27 mouse cellular contexts compared by ENCODE assay signal in genomic region chr5:37202285-37202684, GRCm38 (mm10). TPM values are rescaled to one million over a fixed set of nuclear protein-coding genes. Genes with fewer than 3 reads are reported as not detected.
A peak's percentile ranks its signal among the peaks of the same experiment; 100 is the strongest.
DNase-seq lines count a peak whose midpoint lies in the region; ATAC-seq lines count a peak whose summit lies in the region.
"Had no signal": no experiment of that assay in that cellular context is flagged by ENCODE, and none has a peak within 500 bp of the region (broad histone marks: within the 10 kb centered on the region; RNA-seq: fewer than 3 reads in every experiment).

No protein-coding gene starts in this region.

- DNase-seq in hindbrain, embryonic 10.5 days (ENCODE audit: low spot score) = peak; percentile 71
- DNase-seq in hindbrain, embryonic 14.5 days (ENCODE audit: low spot score) = no peak
- peak; percentile 46 for DNase-seq in neural tube, embryonic 10.5 days (ENCODE audit: extremely low spot score, low spot score)
- no peak for DNase-seq in thymus, postnatal 25 days
- DNase-seq in cerebellum, adult 11 months = no peak
- DNase-seq: adrenal gland, adult 8-10 months; cerebellum, adult 2 months; cerebellum, postnatal 36 days; gastrocnemius, postnatal 36 days; heart, adult 2 months; heart, postnatal 14 days; left cerebral cortex, postnatal 4 days; lung, embryonic 14.5 days; retina, postnatal 1 day; right cerebral cortex, postnatal 25 days; spleen, adult 18-20 months had no signal

- 20% methylated on average over 1 of the region's 1 CpGs for WGBS in hindbrain, embryonic 10.5 days
- WGBS in hindbrain, embryonic 14.5 days = 0% methylated on average over 1 of the region's 1 CpGs
- 17% methylated on average over 1 of the region's 1 CpGs for WGBS in neural tube, embryonic 15.5 days
- 8% methylated on average over 1 of the region's 1 CpGs for WGBS in hindbrain, embryonic 13.5 days

- H3K36me3 ChIP-seq in hindbrain, embryonic 10.5 days = no peaks in the 10 kb centered on the region
- no peaks in the 10 kb centered on the region for H3K36me3 ChIP-seq in hindbrain, embryonic 14.5 days (replicated peaks; ENCODE audit: control insufficient read depth, insufficient read depth)
- H3K36me3 ChIP-seq in neural tube, embryonic 15.5 days = no peaks in the 10 kb centered on the region
- H3K36me3 ChIP-seq in hindbrain, embryonic 13.5 days = no peaks in the 10 kb centered on the region
- H3K36me3 ChIP-seq: embryonic facial prominence, embryonic 12.5 days; heart, embryonic 13.5 days; kidney, embryonic 15.5 days; limb, embryonic 15.5 days had no signal

- peaks cover 51% of the 10 kb centered on the region for H3K4me1 ChIP-seq in hindbrain, embryonic 10.5 days (replicated peaks)
- H3K4me1 ChIP-seq in hindbrain, embryonic 14.5 days (replicated peaks; ENCODE audit: control insufficient read depth, insufficient read depth, low read length) = peaks cover 29% of the 10 kb centered on the region
- peaks cover 21% of the 10 kb centered on the region for H3K4me1 ChIP-seq in neural tube, embryonic 15.5 days
- H3K4me1 ChIP-seq in hindbrain, embryonic 13.5 days (replicated peaks) = peaks cover 37% of the 10 kb centered on the region

- no peaks in the 10 kb centered on the region for H3K27me3 ChIP-seq in hindbrain, embryonic 10.5 days (ENCODE audit: insufficient read depth, poor library complexity, severe bottlenecking)
- H3K27me3 ChIP-seq in hindbrain, embryonic 14.5 days (ENCODE audit: control insufficient read depth, insufficient read depth, low read length) = no peaks in the 10 kb centered on the region
- H3K27me3 ChIP-seq in neural tube, embryonic 15.5 days (replicated peaks) = no peaks in the 10 kb centered on the region
- no peaks in the 10 kb centered on the region for H3K27me3 ChIP-seq in hindbrain, embryonic 13.5 days
- H3K27me3 ChIP-seq: limb, embryonic 15.5 days; Patski had no signal

- no peak overlapping the region for H3K4me2 ChIP-seq in hindbrain, embryonic 14.5 days (replicated peaks)
- no peak overlapping the region for H3K4me2 ChIP-seq in neural tube, embryonic 15.5 days
- no peak overlapping the region for H3K4me2 ChIP-seq in hindbrain, embryonic 13.5 days
- H3K4me2 ChIP-seq: embryonic facial prominence, embryonic 12.5 days; heart, embryonic 13.5 days; kidney, embryonic 15.5 days; limb, embryonic 15.5 days; lung, embryonic 14.5 days had no signal

- H3K9me3 ChIP-seq in hindbrain, embryonic 10.5 days = no peaks in the 10 kb centered on the region
- H3K9me3 ChIP-seq in hindbrain, embryonic 14.5 days (ENCODE audit: control insufficient read depth, low read length) = no peaks in the 10 kb centered on the region
- no peaks in the 10 kb centered on the region for H3K9me3 ChIP-seq in neural tube, embryonic 15.5 days (replicated peaks)
- no peaks in the 10 kb centered on the region for H3K9me3 ChIP-seq in hindbrain, embryonic 13.5 days
- H3K9me3 ChIP-seq: embryonic facial prominence, embryonic 12.5 days; heart, embryonic 13.5 days; kidney, embryonic 15.5 days; limb, embryonic 15.5 days had no signal

- ATAC-seq in hindbrain, embryonic 14.5 days (ENCODE audit: low FRiP score) = no peak
- ATAC-seq in neural tube, embryonic 15.5 days (ENCODE audit: low FRiP score) = no peak
- ATAC-seq in hindbrain, embryonic 13.5 days (ENCODE audit: low FRiP score) = no peak
- no peak for ATAC-seq in monocyte, adult 5-6 weeks (replicated peaks; ENCODE audit: insufficient number of reproducible peaks, low FRiP score, low TSS enrichment, poor library complexity, severe bottlenecking)
- ATAC-seq: intestine, postnatal 0 days; Patski had no signal

- no peak overlapping the region for H3K4me3 ChIP-seq in hindbrain, embryonic 10.5 days
- no peak overlapping the region for H3K4me3 ChIP-seq in hindbrain, embryonic 14.5 days (replicated peaks; ENCODE audit: low read length)
- H3K4me3 ChIP-seq in neural tube, embryonic 15.5 days (replicated peaks) = no peak overlapping the region
- no peak overlapping the region for H3K4me3 ChIP-seq in hindbrain, embryonic 13.5 days
- H3K4me3 ChIP-seq: embryonic facial prominence, embryonic 12.5 days; heart, adult 2 months; heart, embryonic 13.5 days; kidney, embryonic 15.5 days; limb, embryonic 15.5 days; myocyte had no signal

- peak overlapping the region; percentile 75 for H3K27ac ChIP-seq in hindbrain, embryonic 10.5 days
- H3K27ac ChIP-seq in hindbrain, embryonic 14.5 days = no peak overlapping the region
- H3K27ac ChIP-seq in neural tube, embryonic 15.5 days (replicated peaks) = no peak overlapping the region
- H3K27ac ChIP-seq in hindbrain, embryonic 13.5 days = peak overlapping the region; percentile 52
- H3K27ac ChIP-seq: embryonic facial prominence, embryonic 12.5 days; heart, adult 2 months; heart, embryonic 13.5 days; kidney, embryonic 15.5 days; limb, embryonic 15.5 days; liver, embryonic 14.5 days had no signal

- no peak overlapping the region for H3K9ac ChIP-seq in hindbrain, embryonic 14.5 days
- no peak overlapping the region for H3K9ac ChIP-seq in neural tube, embryonic 15.5 days (replicated peaks)
- H3K9ac ChIP-seq in hindbrain, embryonic 13.5 days = no peak overlapping the region
- H3K9ac ChIP-seq: embryonic facial prominence, embryonic 12.5 days; heart, embryonic 13.5 days; kidney, embryonic 15.5 days; limb, embryonic 15.5 days; liver, embryonic 14.5 days; lung, embryonic 14.5 days had no signal

RNA-seq across cellular contexts. Expression of gene Crmp1, which starts 39.5 kb away (rescaled TPM):
- polyA plus RNA-seq in hindbrain, embryonic 10.5 days (2016; fragmentation: Nextera tagmentation; extraction: Ambion mirVana) = 178 and 407 TPM in 2 replicates
- polyA plus RNA-seq in hindbrain, embryonic 14.5 days (2014; fragmentation: Nextera tagmentation; extraction: Ambion mirVana) = 907 and 1,000 TPM in 2 replicates
- polyA plus RNA-seq in neural tube, embryonic 15.5 days (2015; fragmentation: Nextera tagmentation; extraction: Ambion mirVana) = 679 and 807 TPM in 2 replicates
- 750 and 790 TPM in 2 replicates for polyA plus RNA-seq in hindbrain, embryonic 13.5 days (2015; fragmentation: Nextera tagmentation; extraction: Ambion mirVana)
- 0.29 to 0.68 TPM in 2 of 3 replicates, not detected in the other for total RNA-seq in monocyte, adult 5-6 weeks (2017)

Comparison
In these comparisons a context has a peak if more than half of its experiments do, and no peak if none do; other contexts are left out.
1. DNase-seq: peak in hindbrain, embryonic 10.5 days (single experiment) and neural tube, embryonic 10.5 days (single experiment); none in hindbrain, embryonic 14.5 days (single experiment), thymus, postnatal 25 days (single experiment) and cerebellum, adult 11 months (single experiment).
2. H3K27ac ChIP-seq: peak in hindbrain, embryonic 10.5 days (single experiment) and hindbrain, embryonic 13.5 days (single experiment); none in hindbrain, embryonic 14.5 days (single experiment) and neural tube, embryonic 15.5 days (single experiment).